Mouse (Mus musculus): ENCODE measurements around the gene Slu7.

Gene Slu7

GRCm38 (mm10) chr11:43433254-43434023 is at the start of gene Slu7:
TSS of gene Slu7 (plus strand) at chr11:43433744.
- DNase-seq (ENCODE audit: low spot score), result peak; percentile 80

GRCm38 (mm10) chr11:43385055-43385649 is 48.4 kb upstream of the Slu7 start:
- peak; percentile 57 for DNase-seq (ENCODE audit: low spot score)

- DNase-seq (ENCODE audit: low spot score), result no peak
Measured at GRCm38 (mm10) chr11:43385716-43386115, 47.8 kb upstream of the Slu7 start.

GRCm38 (mm10) chr11:43387004-43387880 is 46.3 kb upstream of the Slu7 start:
- no peak for DNase-seq (ENCODE audit: low spot score)

GRCm38 (mm10) chr11:43388122-43389097 is 45.1 kb upstream of the Slu7 start:
- no peak for DNase-seq (ENCODE audit: low spot score)

- no peak for DNase-seq (ENCODE audit: low spot score)
Measured at GRCm38 (mm10) chr11:43389118-43389517, 44.4 kb upstream of the Slu7 start.

GRCm38 (mm10) chr11:43392757-43393156 is 40.8 kb upstream of the Slu7 start:
- DNase-seq (ENCODE audit: low spot score), result no peak

- no peak for DNase-seq (ENCODE audit: low spot score)
Measured at GRCm38 (mm10) chr11:43393325-43393724, 40.2 kb upstream of the Slu7 start.

- no peak for DNase-seq (ENCODE audit: low spot score)
Measured at GRCm38 (mm10) chr11:43395073-43395948, 38.2 kb upstream of the Slu7 start.

- no peak for DNase-seq (ENCODE audit: low spot score)
Measured at GRCm38 (mm10) chr11:43396246-43396645, 37.3 kb upstream of the Slu7 start.

- no peak for DNase-seq (ENCODE audit: low spot score)
Measured at GRCm38 (mm10) chr11:43396672-43397071, 36.9 kb upstream of the Slu7 start.

- DNase-seq (ENCODE audit: low spot score), result no peak
Measured at GRCm38 (mm10) chr11:43399297-43399696, 34.2 kb upstream of the Slu7 start.

- DNase-seq (ENCODE audit: low spot score), result no peak
Measured at GRCm38 (mm10) chr11:43400131-43400530, 33.4 kb upstream of the Slu7 start.

GRCm38 (mm10) chr11:43404150-43404807 is 29.3 kb upstream of the Slu7 start:
- no peak for DNase-seq (ENCODE audit: low spot score)

GRCm38 (mm10) chr11:43408888-43409287 is 24.7 kb upstream of the Slu7 start:
- no peak for DNase-seq (ENCODE audit: low spot score)

- DNase-seq (ENCODE audit: low spot score), result no peak
Measured at GRCm38 (mm10) chr11:43410291-43410690, 23.3 kb upstream of the Slu7 start.

GRCm38 (mm10) chr11:43411413-43411812 is 22.1 kb upstream of the Slu7 start:
- no peak for DNase-seq (ENCODE audit: low spot score)

- peak; percentile 34 for DNase-seq (ENCODE audit: low spot score)
Measured at GRCm38 (mm10) chr11:43412771-43413451, 20.6 kb upstream of the Slu7 start.

GRCm38 (mm10) chr11:43417201-43417600 is 16.3 kb upstream of the Slu7 start:
- DNase-seq (ENCODE audit: low spot score), result peak; percentile 54
